Mouse (Mus musculus): ENCODE data around the gene Sytl3. TPM values are rescaled to one million over a fixed set of nuclear protein-coding genes. Genes with fewer than 3 reads are reported as not detected.

Sytl3 gene
- total and polyA plus RNA-seq, 3 experiments = 0.16 to 0.34 (median 0.23) TPM

DNA sequence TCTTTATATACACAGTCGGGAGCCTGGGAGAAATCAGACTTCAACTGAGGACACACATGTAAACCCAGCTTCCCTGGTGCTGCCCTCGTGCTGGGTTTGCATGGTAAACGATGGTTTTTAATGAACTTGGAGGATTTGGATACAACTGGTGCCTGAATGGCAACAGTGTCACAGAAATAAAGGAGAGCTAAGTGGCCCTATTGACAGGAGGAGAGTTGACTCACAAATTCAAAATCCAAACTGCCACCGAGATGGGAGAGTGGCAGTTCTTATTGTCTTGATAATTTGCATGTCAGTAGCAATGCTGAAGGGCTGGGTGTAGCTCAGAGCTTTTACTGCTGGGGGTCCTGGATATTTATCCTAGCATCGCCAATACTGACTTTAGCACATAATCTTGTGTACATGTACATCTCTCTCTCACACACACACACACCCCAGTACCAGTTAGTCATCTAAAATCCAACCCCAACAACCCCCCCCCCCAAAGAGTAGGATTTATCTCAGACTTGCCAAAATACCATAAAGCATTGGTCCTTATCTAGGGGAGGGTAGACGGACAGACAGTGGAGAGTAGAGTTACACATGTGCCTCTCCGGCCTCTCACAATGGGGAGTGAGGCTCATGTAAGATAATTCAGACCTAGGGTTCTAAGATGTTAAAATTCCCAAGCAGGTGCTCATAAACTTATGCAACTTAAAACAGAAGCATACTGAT is 104.8 kb downstream of the Sytl3 start:
- H3K4me1 ChIP-seq (ENCODE audit: control insufficient read depth, insufficient read depth, low read length) = peaks cover 10% of the 10 kb centered on the region
- intact Hi-C loops (cut with DNase I) = no loop called here
- peaks cover 8% of the 10 kb centered on the region for H3K36me3 ChIP-seq (ENCODE audit: control insufficient read depth, insufficient read depth, low read length)
- no peak for DNase-seq
- H3K27me3 ChIP-seq (ENCODE audit: control insufficient read depth, insufficient read depth, low read length) = no peaks in the 10 kb centered on the region
- H3K27ac ChIP-seq = no peak overlapping the region
- no peak overlapping the region for H3K4me3 ChIP-seq
- H3K9ac ChIP-seq (ENCODE audit: low read depth, low read length) = no peak overlapping the region
- H3K79me2 ChIP-seq (replicated peaks; ENCODE audit: control insufficient read depth, insufficient read depth, low read length) = no peaks in the 10 kb centered on the region
- no peak for TF ChIP-seq CTCF (IDR thresholded peaks at IDR 0.05)
- no peak for TF ChIP-seq POLR2A (IDR thresholded peaks at IDR 0.05; ENCODE audit: insufficient read depth, low read depth, low read length)
- no peak for TF ChIP-seq EP300 (IDR thresholded peaks at IDR 0.05; ENCODE audit: insufficient read depth, low read depth, low read length)
- 65% methylated on average over 7 of the region's 7 CpGs for WGBS

DNA sequence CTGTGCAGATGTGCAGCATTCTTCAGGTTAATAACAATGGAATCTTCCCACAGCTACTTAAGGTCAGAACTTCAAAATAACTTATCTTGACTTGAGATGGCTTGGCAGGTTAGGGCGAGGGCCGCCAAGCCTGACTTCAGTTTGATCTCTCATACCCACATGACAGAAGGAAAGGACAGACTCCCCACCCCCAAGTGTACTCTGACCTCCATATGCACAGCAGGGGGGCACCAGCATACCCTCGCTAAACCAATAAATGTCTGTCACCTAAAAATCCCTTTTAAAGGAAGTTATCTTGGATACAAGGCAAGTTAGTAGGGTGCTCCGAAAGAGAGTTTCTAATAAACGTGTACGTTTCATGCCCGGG is 105.3 kb downstream of the Sytl3 start:
- no peak overlapping the region for H3K4me3 ChIP-seq
- intact Hi-C loops (cut with DNase I) = no loop called here
- no peaks in the 10 kb centered on the region for H3K27me3 ChIP-seq (ENCODE audit: control insufficient read depth, insufficient read depth, low read length)
- peaks cover 10% of the 10 kb centered on the region for H3K4me1 ChIP-seq (ENCODE audit: control insufficient read depth, insufficient read depth, low read length)
- TF ChIP-seq EP300 (IDR thresholded peaks at IDR 0.05; ENCODE audit: insufficient read depth, low read depth, low read length) (no peak), POLR2A (IDR thresholded peaks at IDR 0.05; ENCODE audit: insufficient read depth, low read depth, low read length) (no peak), CTCF (IDR thresholded peaks at IDR 0.05) (no peak)
- 83% methylated on average over 7 of the region's 7 CpGs for WGBS
- no peak overlapping the region for H3K27ac ChIP-seq
- H3K9ac ChIP-seq (ENCODE audit: low read depth, low read length) = no peak overlapping the region
- peaks cover 8% of the 10 kb centered on the region for H3K36me3 ChIP-seq (ENCODE audit: control insufficient read depth, insufficient read depth, low read length)
- DNase-seq = no peak
- no peaks in the 10 kb centered on the region for H3K79me2 ChIP-seq (replicated peaks; ENCODE audit: control insufficient read depth, insufficient read depth, low read length)

DNA sequence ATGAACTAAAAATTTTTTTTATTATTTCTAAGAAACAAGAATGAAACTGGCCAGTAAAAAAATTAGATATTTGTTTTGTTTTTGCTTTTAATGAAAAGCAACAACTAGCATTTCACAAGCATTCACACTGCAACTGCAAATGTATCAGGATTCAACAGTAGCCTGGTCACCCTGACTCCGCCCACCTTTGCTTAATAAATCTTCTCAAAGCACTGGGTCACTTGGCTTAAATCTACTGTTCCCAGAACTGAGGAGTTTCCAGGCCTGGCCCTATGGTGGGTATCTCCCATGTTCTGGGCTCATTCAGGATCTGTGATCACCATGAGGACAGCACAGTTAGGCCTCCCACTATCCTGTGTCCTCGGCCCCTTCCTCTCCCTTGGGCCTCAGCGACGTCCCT is 105.8 kb downstream of the Sytl3 start:
- Histone ChIP-seq H3K27me3 (ENCODE audit: control insufficient read depth, insufficient read depth, low read length) (no peaks in the 10 kb centered on the region), H3K9ac (ENCODE audit: low read depth, low read length) (no peak overlapping the region), H3K79me2 (replicated peaks; ENCODE audit: control insufficient read depth, insufficient read depth, low read length) (no peaks in the 10 kb centered on the region), H3K4me3 (no peak overlapping the region), H3K4me1 (ENCODE audit: control insufficient read depth, insufficient read depth, low read length) (peaks cover 10% of the 10 kb centered on the region), H3K36me3 (ENCODE audit: control insufficient read depth, insufficient read depth, low read length) (peaks cover 7% of the 10 kb centered on the region; the same call in 1 of the 2 replicates), H3K27ac (no peak overlapping the region)
- 82% methylated on average over 4 of the region's 4 CpGs for WGBS
- intact Hi-C loops (cut with DNase I) = no loop called here
- DNase-seq = no peak
- TF ChIP-seq EP300 (IDR thresholded peaks at IDR 0.05; ENCODE audit: insufficient read depth, low read depth, low read length) (no peak), CTCF (IDR thresholded peaks at IDR 0.05) (no peak), POLR2A (IDR thresholded peaks at IDR 0.05; ENCODE audit: insufficient read depth, low read depth, low read length) (no peak)

DNA sequence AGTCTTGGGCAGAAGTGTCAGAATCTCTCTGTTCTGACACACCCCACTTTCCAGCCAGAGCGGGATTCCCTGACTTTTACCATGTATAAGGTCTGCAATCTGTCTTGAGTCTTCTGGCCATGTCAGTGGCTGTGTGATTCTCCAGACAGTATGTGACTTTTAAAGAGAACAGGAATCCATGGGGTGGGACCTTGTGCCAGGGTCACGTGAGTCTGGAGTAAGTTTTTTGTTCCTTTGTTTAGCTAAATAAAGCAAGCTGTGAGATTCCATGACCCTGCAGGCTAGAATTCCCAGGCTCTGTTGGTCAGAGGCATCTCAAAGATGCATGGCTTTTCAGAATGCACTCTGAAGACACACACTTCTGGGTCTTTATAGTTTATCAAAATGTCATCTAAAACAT is 107.0 kb downstream of the Sytl3 start:
- H3K36me3 ChIP-seq (ENCODE audit: control insufficient read depth, insufficient read depth, low read length) = peaks cover 7% of the 10 kb centered on the region; the same call in 1 of the 2 replicates
- H3K9ac ChIP-seq (ENCODE audit: low read depth, low read length) = no peak overlapping the region
- TF ChIP-seq POLR2A (IDR thresholded peaks at IDR 0.05; ENCODE audit: insufficient read depth, low read depth, low read length) = no peak
- no peak overlapping the region for H3K27ac ChIP-seq
- no peaks in the 10 kb centered on the region for H3K27me3 ChIP-seq (ENCODE audit: control insufficient read depth, insufficient read depth, low read length)
- WGBS = 47% methylated on average over 2 of the region's 2 CpGs
- H3K4me3 ChIP-seq = no peak overlapping the region
- H3K79me2 ChIP-seq (replicated peaks; ENCODE audit: control insufficient read depth, insufficient read depth, low read length) = no peaks in the 10 kb centered on the region
- intact Hi-C loops (cut with DNase I) = no loop called here
- DNase-seq = no peak
- H3K4me1 ChIP-seq (ENCODE audit: control insufficient read depth, insufficient read depth, low read length) = peaks cover 14% of the 10 kb centered on the region

DNA sequence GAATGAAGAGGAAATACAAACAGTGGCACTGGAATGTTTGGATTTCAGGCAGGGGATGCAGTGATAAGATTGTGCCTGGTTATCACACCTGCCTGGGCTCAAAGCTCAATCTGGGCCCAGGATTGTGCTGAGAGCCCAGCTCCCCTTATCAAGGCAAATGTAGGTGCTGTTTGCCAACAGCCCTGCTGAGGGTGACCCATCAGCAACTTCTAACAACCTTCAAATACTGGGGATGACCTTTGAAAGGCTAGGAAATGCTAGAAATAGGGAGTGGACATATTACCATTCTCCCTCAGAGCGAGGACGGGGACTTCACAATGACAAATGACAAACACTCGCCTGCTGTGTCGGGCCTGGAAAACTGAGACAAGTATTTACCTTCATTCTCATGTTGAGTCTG is 107.9 kb downstream of the Sytl3 start:
- 0 out of 2 replicates have a peak, but pooled peaks cover under 1% of the 10 kb centered on the region for H3K79me2 ChIP-seq (replicated peaks; ENCODE audit: control insufficient read depth, insufficient read depth, low read length)
- H3K9ac ChIP-seq (ENCODE audit: low read depth, low read length) = no peak overlapping the region
- WGBS = 80% methylated on average over 4 of the region's 4 CpGs
- H3K4me3 ChIP-seq = no peak overlapping the region
- peaks cover 7% of the 10 kb centered on the region; the same call in 1 of the 2 replicates for H3K36me3 ChIP-seq (ENCODE audit: control insufficient read depth, insufficient read depth, low read length)
- peak overlapping the region; percentile 21; the same call in 1 of the 2 replicates for H3K27ac ChIP-seq
- TF ChIP-seq EP300 (IDR thresholded peaks at IDR 0.05; ENCODE audit: insufficient read depth, low read depth, low read length) (no peak), CTCF (IDR thresholded peaks at IDR 0.05) (no peak), POLR2A (IDR thresholded peaks at IDR 0.05; ENCODE audit: insufficient read depth, low read depth, low read length) (no peak)
- no peaks in the 10 kb centered on the region for H3K27me3 ChIP-seq (ENCODE audit: control insufficient read depth, insufficient read depth, low read length)
- intact Hi-C loops (cut with DNase I) = no loop called here
- peaks cover 15% of the 10 kb centered on the region for H3K4me1 ChIP-seq (ENCODE audit: control insufficient read depth, insufficient read depth, low read length)
- no peak for DNase-seq

DNA sequence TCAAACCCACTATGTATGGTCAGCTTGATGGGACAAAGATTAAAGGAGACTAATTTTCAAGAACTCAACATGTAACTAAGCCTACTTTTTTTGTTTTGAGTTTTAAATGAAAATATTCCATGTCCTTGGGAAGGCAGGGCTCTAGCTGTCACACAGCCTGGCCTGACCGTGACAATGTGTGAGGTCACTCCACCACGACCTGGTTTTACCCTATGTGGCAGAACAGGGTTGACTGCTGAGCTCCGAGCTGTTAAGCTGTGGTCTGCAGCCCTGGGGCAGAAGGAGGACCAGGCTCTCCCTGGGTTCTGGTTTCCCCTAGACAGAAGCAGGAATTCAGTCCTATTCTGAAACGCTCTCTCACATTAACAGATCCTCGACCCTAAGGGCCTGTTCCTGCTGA is 108.9 kb downstream of the Sytl3 start:
- Histone ChIP-seq H3K9ac (ENCODE audit: low read depth, low read length) (no peak overlapping the region), H3K4me1 (ENCODE audit: control insufficient read depth, insufficient read depth, low read length) (peaks cover 15% of the 10 kb centered on the region), H3K27ac (peak overlapping the region; percentile 54), H3K4me3 (no peak overlapping the region), H3K79me2 (replicated peaks; ENCODE audit: control insufficient read depth, insufficient read depth, low read length) (0 out of 2 replicates have a peak, but pooled peaks cover 2% of the 10 kb centered on the region), H3K36me3 (ENCODE audit: control insufficient read depth, insufficient read depth, low read length) (peaks cover 7% of the 10 kb centered on the region; the same call in 1 of the 2 replicates), H3K27me3 (ENCODE audit: control insufficient read depth, insufficient read depth, low read length) (no peaks in the 10 kb centered on the region)
- intact Hi-C loops (cut with DNase I) = no loop called here
- DNase-seq = no peak
- no peak for TF ChIP-seq CTCF (IDR thresholded peaks at IDR 0.05)
- TF ChIP-seq POLR2A (IDR thresholded peaks at IDR 0.05; ENCODE audit: insufficient read depth, low read depth, low read length) = no peak
- TF ChIP-seq EP300 (IDR thresholded peaks at IDR 0.05; ENCODE audit: insufficient read depth, low read depth, low read length) = no peak
- 63% methylated on average over 5 of the region's 5 CpGs for WGBS
